Mouse (Mus musculus): ENCODE data around the gene Crhr1.

Gene Crhr1

GRCm38 (mm10) chr11:104132580-104133441 is at the start of gene Crhr1:
Gene Crhr1, plus strand, starts transcription at chr11:104132855.
- DNase-seq (ENCODE audit: extremely low spot score, low read depth, low spot score) = no peak

- DNase-seq (ENCODE audit: extremely low spot score, low read depth, low spot score) = no peak
These were observed 49.4 kb upstream of the Crhr1 start for GRCm38 (mm10) chr11:104083248-104083647.

GRCm38 (mm10) chr11:104083716-104084115 is 48.9 kb upstream of the Crhr1 start:
- DNase-seq (ENCODE audit: extremely low spot score, low read depth, low spot score) = no peak

GRCm38 (mm10) chr11:104088519-104088918 is 44.1 kb upstream of the Crhr1 start:
- DNase-seq (ENCODE audit: extremely low spot score, low read depth, low spot score) = no peak

- DNase-seq (ENCODE audit: extremely low spot score, low read depth, low spot score) = no peak
These were observed 41.9 kb upstream of the Crhr1 start for GRCm38 (mm10) chr11:104090769-104091168.

- no peak for DNase-seq (ENCODE audit: extremely low spot score, low read depth, low spot score)
These were observed 37.5 kb upstream of the Crhr1 start for GRCm38 (mm10) chr11:104095151-104095550.

GRCm38 (mm10) chr11:104096536-104096935 is 36.1 kb upstream of the Crhr1 start:
- no peak for DNase-seq (ENCODE audit: extremely low spot score, low read depth, low spot score)

- no peak for DNase-seq (ENCODE audit: extremely low spot score, low read depth, low spot score)
These were observed 33.1 kb upstream of the Crhr1 start for GRCm38 (mm10) chr11:104099542-104099941.

GRCm38 (mm10) chr11:104102641-104103040 is 30.0 kb upstream of the Crhr1 start:
- no peak for DNase-seq (ENCODE audit: extremely low spot score, low read depth, low spot score)

GRCm38 (mm10) chr11:104106329-104106728 is 26.3 kb upstream of the Crhr1 start:
- DNase-seq (ENCODE audit: extremely low spot score, low read depth, low spot score) = no peak

- no peak for DNase-seq (ENCODE audit: extremely low spot score, low read depth, low spot score)
These were observed 25.7 kb upstream of the Crhr1 start for GRCm38 (mm10) chr11:104106969-104107368.

GRCm38 (mm10) chr11:104110366-104110765 is 22.3 kb upstream of the Crhr1 start:
- no peak for DNase-seq (ENCODE audit: extremely low spot score, low read depth, low spot score)

GRCm38 (mm10) chr11:104111851-104112250 is 20.8 kb upstream of the Crhr1 start:
- DNase-seq (ENCODE audit: extremely low spot score, low read depth, low spot score) = no peak

- no peak for DNase-seq (ENCODE audit: extremely low spot score, low read depth, low spot score)
These were observed 19.0 kb upstream of the Crhr1 start for GRCm38 (mm10) chr11:104113699-104114098.

- DNase-seq (ENCODE audit: extremely low spot score, low read depth, low spot score) = peak; percentile 96
These were observed 18.0 kb upstream of the Crhr1 start for GRCm38 (mm10) chr11:104114690-104115089.

GRCm38 (mm10) chr11:104118356-104118755 is 14.3 kb upstream of the Crhr1 start:
- DNase-seq (ENCODE audit: extremely low spot score, low read depth, low spot score) = no peak

- DNase-seq (ENCODE audit: extremely low spot score, low read depth, low spot score) = no peak
These were observed 9.7 kb upstream of the Crhr1 start for GRCm38 (mm10) chr11:104122966-104123365.

GRCm38 (mm10) chr11:104123479-104123878 is 9.2 kb upstream of the Crhr1 start:
- DNase-seq (ENCODE audit: extremely low spot score, low read depth, low spot score) = no peak

- DNase-seq (ENCODE audit: extremely low spot score, low read depth, low spot score) = no peak
These were observed 8.1 kb upstream of the Crhr1 start for GRCm38 (mm10) chr11:104124582-104124981.

- DNase-seq (ENCODE audit: extremely low spot score, low read depth, low spot score) = no peak
These were observed 3.2 kb upstream of the Crhr1 start for GRCm38 (mm10) chr11:104129466-104129865.

- no peak for DNase-seq (ENCODE audit: extremely low spot score, low read depth, low spot score)
These were observed 1.7 kb upstream of the Crhr1 start for GRCm38 (mm10) chr11:104130721-104131647.

GRCm38 (mm10) chr11:104131756-104132155 is 899 bp upstream of the Crhr1 start:
- peak; percentile 39 for DNase-seq (ENCODE audit: extremely low spot score, low read depth, low spot score)
